Comparison of ENCODE assay signal across 8 mouse cellular contexts in genomic region chr5:123067395-123067995, GRCm38 (mm10). TPM values are rescaled to one million over a fixed set of nuclear protein-coding genes. Genes with fewer than 3 reads are reported as not detected.
DNase-seq lines count a peak whose midpoint lies in the region; ATAC-seq lines count a peak whose summit lies in the region.

No protein-coding gene starts in this region.

- ATAC-seq in activated CD4-positive, CD25-positive, alpha-beta regulatory T cell, adult 4 months: peak; percentile 78

- intact Hi-C loops in heart, postnatal 10 days (cut with DNase I): no loop called here
- intact Hi-C loops in left cerebral cortex, postnatal 14 days (cut with DNase I): no loop called here

- peak; percentile 44 for DNase-seq in kidney, adult 11 months
- DNase-seq in kidney, postnatal 10 days: no peak
- peak; percentile 71 to 74 for DNase-seq in heart, postnatal 10 days
- DNase-seq in lung, postnatal 36 days: peak; percentile 37
- no peak for DNase-seq in yolk sac, embryonic 10.5 days (ENCODE audit: low spot score)
- no peak for DNase-seq in spleen, postnatal 14 days (ENCODE audit: low spot score in 2 of 2)
- DNase-seq in left cerebral cortex, postnatal 14 days (ENCODE audit: low spot score in 2 of 2): no peak

RNA-seq across cellular contexts. Expression of gene Tmem120b, which starts 0.7 kb away (rescaled TPM):
- 1 to 10 TPM; 2.2 to 2.3 TPM for polyA plus RNA-seq in activated CD4-positive, CD25-positive, alpha-beta regulatory T cell, adult 4 months (2017; shearing (Covaris generic))
- 10 to 100 TPM; 11.1 to 11.7 TPM for total RNA-seq in heart, postnatal 10 days (2021)
- 10 to 100 TPM; 15.8 to 18.8 TPM for total RNA-seq in left cerebral cortex, postnatal 14 days (2021)

RNA-seq across cellular contexts. Expression of gene Morn3, which starts 20.7 kb away (rescaled TPM):
- 1 to 10 TPM; 3.2 to 4.9 TPM for polyA plus RNA-seq in activated CD4-positive, CD25-positive, alpha-beta regulatory T cell, adult 4 months (2017; shearing (Covaris generic))
- total RNA-seq in heart, postnatal 10 days (2021): not detected
- total RNA-seq in left cerebral cortex, postnatal 14 days (2021): not detected

RNA-seq across cellular contexts. Expression of gene Orai1, which starts 52.6 kb away (rescaled TPM):
- polyA plus RNA-seq in activated CD4-positive, CD25-positive, alpha-beta regulatory T cell, adult 4 months (2017; shearing (Covaris generic)): 1 to 10 TPM; 8.1 to 9.4 TPM
- 10 to 100 TPM; 18.7 to 20.2 TPM for total RNA-seq in heart, postnatal 10 days (2021)
- 10 to 100 TPM in 1 of 2 experiments, 1 to 10 TPM in 1; 9.6 to 12.0 TPM for total RNA-seq in left cerebral cortex, postnatal 14 days (2021)

Comparison
In these comparisons a context has a peak if more than half of its experiments do, and no peak if none do; other contexts are left out.
1. DNase-seq: peak in kidney, adult 11 months (single experiment), heart, postnatal 10 days (2 of 2) and lung, postnatal 36 days (single experiment); none in kidney, postnatal 10 days (single experiment), yolk sac, embryonic 10.5 days (single experiment), spleen, postnatal 14 days (0 of 2) and left cerebral cortex, postnatal 14 days (0 of 2).